8 mouse cellular contexts compared by ENCODE assay signal in the genomic region with DNA sequence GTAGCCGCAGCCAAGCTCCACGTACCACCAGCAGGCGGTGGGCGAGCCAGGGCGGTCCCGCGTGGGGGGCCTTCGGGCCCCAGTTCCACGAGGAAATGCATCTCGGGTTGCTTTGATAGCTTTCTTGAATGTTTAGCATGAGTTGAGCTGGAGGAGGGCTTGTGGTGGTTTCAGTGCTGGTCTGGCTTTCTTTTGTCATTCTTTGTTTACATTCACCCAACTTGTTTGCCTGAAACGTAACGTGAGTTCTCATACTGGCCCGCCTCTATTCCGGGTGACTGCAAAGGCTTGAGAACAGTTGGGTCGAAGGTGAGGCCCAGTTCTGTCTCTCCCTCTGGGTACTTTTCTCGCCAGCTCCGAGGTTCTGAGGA. TPM values are rescaled to one million over a fixed set of nuclear protein-coding genes. Genes with fewer than 3 reads are reported as not detected.
DNase-seq lines count a peak whose midpoint lies in the region; ATAC-seq and TF ChIP-seq lines count a peak whose summit lies in the region.

No protein-coding gene starts in this region.

- TF ChIP-seq CTCF in cerebellum, adult 2 months (IDR thresholded peaks at IDR 0.05; ENCODE audit: borderline replicate concordance, insufficient read depth, low read depth, low read length) = no peak

- peak overlapping the region; percentile 70; the same call in 1 of the 2 replicates for H3K27ac ChIP-seq in cerebellum, adult 2 months (ENCODE audit: insufficient read depth, low read length)
- H3K27ac ChIP-seq in heart, embryonic 11.5 days (ENCODE audit: low read depth, low read length) = 0 out of 2 replicates have a peak overlapping the region, but pooled peaks have one; percentile 22
- peak overlapping the region; percentile 35 for H3K27ac ChIP-seq in liver, embryonic 15.5 days (replicated peaks)

- DNase-seq in left cerebral cortex, adult 18-20 months (ENCODE audit: low spot score in 2 of 2) = peak; percentile 32 to 57
- no peak for DNase-seq in left cerebral cortex, adult 11 months (ENCODE audit: low spot score)
- peak in 1 of 2 experiments; percentile 45 for DNase-seq in cerebellum, adult 2 months
- DNase-seq in kidney, adult 9 months = peak; percentile 51
- peak; percentile 12 to 16 for DNase-seq in natural killer cell, adult 2 months (ENCODE audit: low spot score in 2 of 2)
- DNase-seq in B cell, adult 2 months = no peak

- H3K27me3 ChIP-seq in cerebellum, adult 2 months (ENCODE audit: control insufficient read depth, insufficient read depth, low read length) = no peaks in the 10 kb centered on the region
- H3K27me3 ChIP-seq in heart, embryonic 11.5 days (ENCODE audit: control insufficient read depth, insufficient read depth, low read length) = no peaks in the 10 kb centered on the region
- peaks cover 38% of the 10 kb centered on the region for H3K27me3 ChIP-seq in liver, embryonic 15.5 days

- peak overlapping the region; percentile 93 for H3K9ac ChIP-seq in heart, embryonic 11.5 days (ENCODE audit: low read depth, low read length)
- peak overlapping the region; percentile 60; the same call in 1 of the 2 replicates for H3K9ac ChIP-seq in liver, embryonic 15.5 days

- 0% methylated on average over 17 of the region's 17 CpGs for WGBS in cerebellum, adult 2 months
- under 1% methylated on average over 17 of the region's 17 CpGs for WGBS in heart, embryonic 11.5 days (ENCODE audit: insufficient replicate concordance)
- WGBS in liver, embryonic 15.5 days (ENCODE audit: insufficient replicate concordance) = 6% methylated on average over 17 of the region's 17 CpGs

- H3K36me3 ChIP-seq in heart, embryonic 11.5 days (ENCODE audit: control insufficient read depth, insufficient read depth, low read length) = no peaks in the 10 kb centered on the region
- no peaks in the 10 kb centered on the region for H3K36me3 ChIP-seq in liver, embryonic 15.5 days (replicated peaks)

- peak overlapping the region; percentile 91 for H3K4me2 ChIP-seq in heart, embryonic 11.5 days
- peak overlapping the region; percentile 76 for H3K4me2 ChIP-seq in liver, embryonic 15.5 days

- no peak for ATAC-seq in heart, embryonic 11.5 days (replicated peaks; ENCODE audit: insufficient number of reproducible peaks, low FRiP score, low TSS enrichment)
- no peak for ATAC-seq in liver, embryonic 15.5 days (ENCODE audit: insufficient read depth)

- no peaks in the 10 kb centered on the region for H3K4me1 ChIP-seq in cerebellum, adult 2 months (ENCODE audit: control insufficient read depth, insufficient read depth, low read length)
- H3K4me1 ChIP-seq in heart, embryonic 11.5 days (ENCODE audit: control insufficient read depth, insufficient read depth, low read length) = peaks cover 8% of the 10 kb centered on the region; the same call in 1 of the 2 replicates
- 0 out of 2 replicates have a peak, but pooled peaks cover 5% of the 10 kb centered on the region for H3K4me1 ChIP-seq in liver, embryonic 15.5 days (replicated peaks)

- no peaks in the 10 kb centered on the region for H3K9me3 ChIP-seq in heart, embryonic 11.5 days (replicated peaks; ENCODE audit: control insufficient read depth, low read length)
- H3K9me3 ChIP-seq in liver, embryonic 15.5 days (replicated peaks) = no peaks in the 10 kb centered on the region

- peak overlapping the region; percentile 98 for H3K4me3 ChIP-seq in cerebellum, adult 2 months (replicated peaks; ENCODE audit: insufficient read depth, low read depth, low read length)
- H3K4me3 ChIP-seq in heart, embryonic 11.5 days (ENCODE audit: low read depth, low read length) = peak overlapping the region; percentile 89
- peak overlapping the region; percentile 69 for H3K4me3 ChIP-seq in liver, embryonic 15.5 days (replicated peaks)

- TF ChIP-seq POLR2A in cerebellum, adult 2 months (IDR thresholded peaks at IDR 0.05; ENCODE audit: borderline replicate concordance, insufficient read depth, low read length) = no peak

RNA-seq across cellular contexts. Expression of gene Plekha5, which starts 1.1 kb away (rescaled TPM):
- total RNA-seq in left cerebral cortex, adult 18-20 months (2021) = 100 to 1,000 TPM; 110 to 111 TPM
- 118 and 121 TPM in 2 replicates for polyA plus RNA-seq in cerebellum, adult 2 months (2012; rRNA removed)
- 24.3 and 25.7 TPM in 2 replicates for polyA plus RNA-seq in heart, embryonic 11.5 days (2014; fragmentation: Nextera tagmentation; extraction: Ambion mirVana)
- polyA plus RNA-seq in liver, embryonic 15.5 days (2015; fragmentation: Nextera tagmentation; extraction: Ambion mirVana) = 4.0 and 6.1 TPM in 2 replicates

Comparison
In these comparisons a context has a peak if more than half of its experiments do, and no peak if none do; other contexts are left out.
1. DNase-seq: peak in left cerebral cortex, adult 18-20 months (2 of 2), kidney, adult 9 months (single experiment) and natural killer cell, adult 2 months (2 of 2); none in left cerebral cortex, adult 11 months (single experiment) and B cell, adult 2 months (0 of 2).
2. Peak in every context shown above with its lines, with median percentiles within 50 percentile points of each other: H3K27ac ChIP-seq and H3K4me3 ChIP-seq.